Mouse (Mus musculus) heart, embryonic 14.5 days (tissue): ENCODE data around the gene Dnah7a. TPM values are rescaled to one million over a fixed set of nuclear protein-coding genes. Genes with fewer than 3 reads are reported as not detected.
"Not testable (repeated sequence)": the region's sequence is repeated elsewhere in the genome, so short reads cannot be mapped to it uniquely, and the experiment has no call there.

Experiments
- ATAC-seq: fragments of 200-750 bp; cut with Nextera tagmentation; 2 replicates; pipeline ENCODE4 v1.8.0; 2017; ENCODE audit warnings: low read depth, moderate TSS enrichment; ENCODE audit not compliant: insufficient number of reproducible peaks, insufficient read depth, low FRiP score
- H3K27ac ChIP-seq, 2 experiments: fragments of 200-500 bp in 1 of 2; fragments of 300-500 bp in 1 of 2; sonication (generic) in 1 of 2; replicated peaks in 1 of 2; 2 replicates each; pipeline ENCODE4 v1.5.1; 2012 to 2014; ENCODE audit warnings: low read depth in 2 of 2, low read length in 2 of 2, control low read depth in 1 of 2, mild to moderate bottlenecking in 1 of 2, mixed read lengths in 1 of 2; ENCODE audit not compliant: control insufficient read depth in 1 of 2, insufficient read depth in 1 of 2
- H3K27me3 ChIP-seq: fragments of 300-500 bp; sonication (generic); 2 replicates; pipeline ENCODE4 v1.6.1; 2014; ENCODE audit warnings: mild to moderate bottlenecking, low read length, control low read depth; ENCODE audit not compliant: control insufficient read depth, insufficient read depth
- H3K36me3 ChIP-seq: fragments of 300-500 bp; sonication (generic); 2 replicates; pipeline ENCODE4 v1.6.1; 2014; ENCODE audit warnings: mild to moderate bottlenecking, control low read depth, low read length, mixed read lengths; ENCODE audit not compliant: control insufficient read depth, insufficient read depth
- H3K4me1 ChIP-seq, 2 experiments: fragments of 200-500 bp in 1 of 2; fragments of 300-500 bp in 1 of 2; sonication (generic) in 1 of 2; 2 replicates each; pipeline ENCODE4 v1.6.1; 2012 to 2014; ENCODE audit warnings: low read length in 2 of 2, control low read depth in 1 of 2, mixed read lengths in 1 of 2; ENCODE audit not compliant: control insufficient read depth in 2 of 2, insufficient read depth in 2 of 2
- H3K4me2 ChIP-seq: fragments of 300-500 bp; sonication (generic); 2 replicates; pipeline ENCODE4 v1.6.1; 2014; ENCODE audit warnings: mild to moderate bottlenecking, low read length
- H3K4me3 ChIP-seq, 2 experiments: fragments of 200-500 bp in 1 of 2; fragments of 300-500 bp in 1 of 2; sonication (generic) in 1 of 2; 2 replicates each; pipeline ENCODE4 v1.5.1; 2012 to 2014; ENCODE audit warnings: low read length in 2 of 2, mild to moderate bottlenecking in 2 of 2, control low read depth in 1 of 2, low read depth in 1 of 2, moderate library complexity in 1 of 2; ENCODE audit not compliant: control insufficient read depth in 1 of 2, insufficient read depth in 1 of 2
- H3K9ac ChIP-seq: fragments of 300-500 bp; sonication (generic); 2 replicates; pipeline ENCODE4 v1.6.1; 2014; ENCODE audit warnings: mild to moderate bottlenecking, low read length
- H3K9me3 ChIP-seq: fragments of 300-500 bp; sonication (generic); 2 replicates; pipeline ENCODE4 v1.6.1; 2016; ENCODE audit warnings: low read length, control low read depth; ENCODE audit not compliant: control insufficient read depth
- WGBS: fragments of 180-500 bp; shearing (Covaris S2); extraction: QIAGEN DNeasy Blood & Tissue Kit; methylation state at CpG from one replicate; pipeline ENCODE4 v1.1.7; 2014; 5-methylcytosine and 5-hydroxymethylcytosine counted together
- polyA plus RNA-seq: library from polyadenylated mRNA; unstranded; fragments of >200 nt; fragmentation: Nextera tagmentation; extraction: Ambion mirVana; gene quantifications from 2 replicates; pipeline ENCODE4 v1.2.1, GENCODE M21; 2014

Dnah7a gene
- polyA plus RNA-seq, 1 experiment from 2014 or later, result 0.16 TPM

GRCm38 (mm10) chr1:53720601-53721351, 14.2 kb upstream of the Dnah7a start:
- Histone ChIP-seq H3K4me2 (no peak overlapping the region), H3K27me3 (no peaks in the 10 kb centered on the region), H3K27ac (no peak overlapping the region), H3K4me1 (no peaks in the 10 kb centered on the region), H3K9me3 (no peaks in the 10 kb centered on the region), H3K4me3 (no peak overlapping the region), H3K9ac (no peak overlapping the region), H3K36me3 (no peaks in the 10 kb centered on the region)
- 51% methylated on average over 5 of the region's 5 CpGs for WGBS
- no peak for ATAC-seq

GRCm38 (mm10) chr1:53715966-53716515, 9.5 kb upstream of the Dnah7a start:
- WGBS, result 78% methylated on average over 1 of the region's 1 CpGs
- ATAC-seq, result no peak
- Histone ChIP-seq H3K9me3 (no peaks in the 10 kb centered on the region), H3K9ac (no peak overlapping the region), H3K4me3 (no peak overlapping the region), H3K27me3 (no peaks in the 10 kb centered on the region), H3K27ac (no peak overlapping the region), H3K4me2 (no peak overlapping the region), H3K4me1 (peaks cover 0 to 2% of the 10 kb centered on the region in 2 experiments; a peak in 1 of 4 replicates), H3K36me3 (no peaks in the 10 kb centered on the region)

GRCm38 (mm10) chr1:53715446-53715845, 8.9 kb upstream of the Dnah7a start:
- Histone ChIP-seq H3K9me3 (no peaks in the 10 kb centered on the region), H3K4me2 (no peak overlapping the region), H3K27me3 (no peaks in the 10 kb centered on the region), H3K4me1 (peaks cover 0 to 2% of the 10 kb centered on the region in 2 experiments; a peak in 1 of 4 replicates), H3K4me3 (no peak overlapping the region), H3K9ac (no peak overlapping the region), H3K36me3 (no peaks in the 10 kb centered on the region), H3K27ac (no peak overlapping the region)
- 4% methylated on average over 4 of the region's 4 CpGs for WGBS
- ATAC-seq, result no peak

GRCm38 (mm10) chr1:53713383-53713782, 6.8 kb upstream of the Dnah7a start:
- not testable (repeated sequence) for H3K27ac ChIP-seq, H3K9ac ChIP-seq, H3K9me3 ChIP-seq, H3K27me3 ChIP-seq, H3K36me3 ChIP-seq, ATAC-seq, H3K4me2 ChIP-seq, H3K4me1 ChIP-seq, H3K4me3 ChIP-seq
- 51% methylated on average over 2 of the region's 3 CpGs for WGBS

- ATAC-seq, result no peak
- H3K4me3 ChIP-seq, result no peak overlapping the region
- no peak overlapping the region for H3K27ac ChIP-seq
- no peaks in the 10 kb centered on the region for H3K9me3 ChIP-seq
- H3K9ac ChIP-seq, result no peak overlapping the region
- H3K36me3 ChIP-seq, result no peaks in the 10 kb centered on the region
- H3K4me2 ChIP-seq, result no peak overlapping the region
- peaks cover 4% of the 10 kb centered on the region in 2 experiments; a peak in 2 of 4 replicates for H3K4me1 ChIP-seq
- H3K27me3 ChIP-seq, result no peaks in the 10 kb centered on the region
- 91% methylated on average over 9 of the region's 9 CpGs for WGBS
Measured at GRCm38 (mm10) chr1:53711069-53711468, 4.5 kb upstream of the Dnah7a start.

- not testable (repeated sequence) for H3K9ac ChIP-seq, ATAC-seq, H3K4me3 ChIP-seq, H3K36me3 ChIP-seq, H3K4me1 ChIP-seq, H3K9me3 ChIP-seq, H3K27ac ChIP-seq, H3K27me3 ChIP-seq, H3K4me2 ChIP-seq
- 79% methylated on average over 5 of the region's 5 CpGs for WGBS
Measured at GRCm38 (mm10) chr1:53709602-53710001, 3.0 kb upstream of the Dnah7a start.

- 84% methylated on average over 5 of the region's 5 CpGs for WGBS
- Histone ChIP-seq H3K4me2 (no peak overlapping the region), H3K4me1 (peaks cover 2 to 4% of the 10 kb centered on the region in 2 experiments; a peak in 2 of 4 replicates), H3K9ac (no peak overlapping the region), H3K9me3 (no peaks in the 10 kb centered on the region), H3K27me3 (no peaks in the 10 kb centered on the region), H3K4me3 (no peak overlapping the region), H3K36me3 (no peaks in the 10 kb centered on the region), H3K27ac (no peak overlapping the region)
- ATAC-seq, result no peak
Measured at GRCm38 (mm10) chr1:53704164-53704563, 2.4 kb downstream of the Dnah7a start.

- H3K9ac ChIP-seq, ATAC-seq, H3K4me1 ChIP-seq, H3K27ac ChIP-seq, H3K9me3 ChIP-seq, H3K4me2 ChIP-seq, H3K4me3 ChIP-seq, H3K36me3 ChIP-seq, H3K27me3 ChIP-seq: not testable (repeated sequence)
Measured at GRCm38 (mm10) chr1:53664268-53664667, 42.3 kb downstream of the Dnah7a start.
